Mouse (Mus musculus): Measurements from ENCODE around the gene Sqstm1. TPM values are rescaled to one million over a fixed set of nuclear protein-coding genes. Genes with fewer than 3 reads are reported as not detected.

Gene Sqstm1
- total RNA-seq, 1 experiment from 2014 or later, result 784 TPM

GRCm38 (mm10) chr11:50230481-50231304 is 20.1 kb upstream of the Sqstm1 start:
- DNase-seq, result no peak

GRCm38 (mm10) chr11:50229252-50229910 is 18.8 kb upstream of the Sqstm1 start:
- peak; percentile 75 for DNase-seq

- DNase-seq, result no peak
These were observed 18.1 kb upstream of the Sqstm1 start for GRCm38 (mm10) chr11:50228772-50229171.

- DNase-seq, result no peak
These were observed 17.1 kb upstream of the Sqstm1 start for GRCm38 (mm10) chr11:50227736-50228135.

GRCm38 (mm10) chr11:50227226-50227625 is 16.6 kb upstream of the Sqstm1 start:
- DNase-seq, result no peak

- DNase-seq, result no peak
These were observed 15.8 kb upstream of the Sqstm1 start for GRCm38 (mm10) chr11:50226406-50226805.

GRCm38 (mm10) chr11:50225611-50226378 is 15.2 kb upstream of the Sqstm1 start:
- peak; percentile 61 for DNase-seq

- DNase-seq, result peak; percentile 93
These were observed 14.3 kb upstream of the Sqstm1 start for GRCm38 (mm10) chr11:50224671-50225530.

- no peak for DNase-seq
These were observed 13.4 kb upstream of the Sqstm1 start for GRCm38 (mm10) chr11:50223783-50224662.

- no peak for DNase-seq
These were observed 12.1 kb upstream of the Sqstm1 start for GRCm38 (mm10) chr11:50222559-50223276.

- no peak for DNase-seq
These were observed 9.2 kb upstream of the Sqstm1 start for GRCm38 (mm10) chr11:50219833-50220232.

- DNase-seq, result no peak
These were observed 7.2 kb upstream of the Sqstm1 start for GRCm38 (mm10) chr11:50217811-50218210.

- DNase-seq, result no peak
These were observed 6.2 kb upstream of the Sqstm1 start for GRCm38 (mm10) chr11:50216724-50217366.

GRCm38 (mm10) chr11:50215633-50216032 is 5.0 kb upstream of the Sqstm1 start:
- no peak for DNase-seq

GRCm38 (mm10) chr11:50214631-50215030 is 4.0 kb upstream of the Sqstm1 start:
- no peak for DNase-seq

- peak; percentile 85 for DNase-seq
These were observed 2.5 kb upstream of the Sqstm1 start for GRCm38 (mm10) chr11:50212848-50213758.

GRCm38 (mm10) chr11:50212060-50212739 is 1.6 kb upstream of the Sqstm1 start:
- no peak for DNase-seq
